Mouse (Mus musculus) heart, adult 18-20 months (tissue): ENCODE results near the gene Ets1. TPM values are rescaled to one million over a fixed set of nuclear protein-coding genes. Genes with fewer than 3 reads are reported as not detected.

Experiments
- DNase-seq, 2 experiments: peaks; one replicate each; pipeline ENCODE4 v3.0.0; 2021 to 2022; ENCODE audit warnings: mixed read lengths in 1 of 2
- total RNA-seq, 2 experiments: library from RNA; stranded (reverse); gene quantifications; 2 replicates each; pipeline ENCODE4 v1.2.3; 2021

The Ets1 gene
- total RNA-seq, 2 experiments from 2014 or later: 35.3 to 36.9 TPM

GRCm38 (mm10) chr9:32616516-32617429, 19.2 kb upstream of the Ets1 start:
- DNase-seq: no peak

- peak in 1 of 2 experiments; percentile 27 for DNase-seq
Measured at GRCm38 (mm10) chr9:32617430-32617768, 18.6 kb upstream of the Ets1 start.

GRCm38 (mm10) chr9:32618544-32619120, 17.4 kb upstream of the Ets1 start:
- DNase-seq: peak in 1 of 2 experiments; percentile 64

DNA sequence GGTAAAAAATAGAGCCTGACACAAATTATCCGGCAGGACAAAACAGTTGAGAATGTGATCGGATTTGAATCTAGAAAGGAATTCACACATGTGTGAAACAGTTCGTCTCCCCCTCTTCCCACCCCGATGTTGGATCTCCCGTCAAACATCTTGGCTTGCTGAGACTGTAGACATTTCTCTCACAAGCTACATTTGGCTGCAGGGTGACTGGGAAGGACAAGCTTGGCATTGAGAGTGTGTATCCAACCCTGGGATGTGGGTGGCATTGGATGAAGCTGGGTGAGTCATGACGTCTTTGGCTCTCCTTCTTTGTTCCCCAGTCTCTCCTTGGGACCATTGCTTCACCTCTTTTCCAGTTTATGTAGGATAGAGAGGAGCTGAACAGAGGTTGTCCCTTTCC, 16.4 kb upstream of the Ets1 start:
- no peak for DNase-seq

DNA sequence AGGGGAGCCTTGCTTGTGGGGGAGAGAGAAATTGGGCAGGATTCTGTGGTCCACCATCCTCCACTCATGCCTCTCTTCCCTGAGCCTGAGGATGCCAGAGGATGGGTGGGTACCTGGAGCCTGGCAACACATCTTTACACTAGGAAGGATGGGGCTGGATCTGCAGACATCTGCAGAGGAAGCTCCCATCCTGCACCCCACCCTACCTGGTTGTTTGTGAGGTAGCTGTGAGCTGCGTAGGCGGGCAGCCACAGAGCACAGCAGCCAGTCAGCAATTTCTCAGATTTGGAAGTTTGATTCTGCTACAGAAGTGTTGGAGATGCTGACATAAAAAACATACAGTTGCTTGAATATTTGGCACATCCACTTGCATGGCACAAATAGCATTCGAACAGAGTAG, 15.6 kb upstream of the Ets1 start:
- DNase-seq: no peak

DNA sequence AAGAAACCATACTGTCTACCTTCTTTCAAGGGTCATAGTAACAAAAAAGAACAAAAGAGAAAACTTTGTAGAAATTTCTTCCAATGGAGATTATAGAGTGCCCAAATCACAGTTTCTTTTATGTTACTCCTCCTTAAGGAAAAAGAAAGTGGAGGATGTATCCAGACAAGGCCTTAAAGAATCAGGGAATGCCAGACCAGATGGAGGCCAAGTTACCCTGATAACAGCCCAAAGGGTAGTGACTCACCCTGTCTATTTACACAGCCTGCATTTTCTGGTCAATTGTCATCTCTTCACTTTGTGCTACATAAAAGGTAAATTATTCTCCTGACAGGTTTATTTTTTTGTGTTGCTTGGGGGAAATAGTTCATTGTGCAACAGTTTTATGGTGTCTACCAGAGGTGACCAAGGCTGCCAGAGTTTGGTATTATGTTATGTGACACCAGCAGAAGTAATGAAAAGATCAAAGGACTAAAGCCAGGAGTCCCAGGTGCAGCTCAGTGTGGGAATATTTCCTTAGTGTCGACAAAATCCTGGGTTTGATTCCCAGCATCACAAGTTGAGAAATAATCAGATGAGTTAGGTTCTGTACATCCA, 6.5 kb upstream of the Ets1 start:
- no peak for DNase-seq

- no peak for DNase-seq
Measured at GRCm38 (mm10) chr9:32631341-32631740, 4.7 kb upstream of the Ets1 start.

- no peak for DNase-seq
Measured at GRCm38 (mm10) chr9:32632237-32632636, 3.8 kb upstream of the Ets1 start.

- no peak for DNase-seq
Measured at GRCm38 (mm10) chr9:32644981-32645380, 9.0 kb downstream of the Ets1 start.

DNA sequence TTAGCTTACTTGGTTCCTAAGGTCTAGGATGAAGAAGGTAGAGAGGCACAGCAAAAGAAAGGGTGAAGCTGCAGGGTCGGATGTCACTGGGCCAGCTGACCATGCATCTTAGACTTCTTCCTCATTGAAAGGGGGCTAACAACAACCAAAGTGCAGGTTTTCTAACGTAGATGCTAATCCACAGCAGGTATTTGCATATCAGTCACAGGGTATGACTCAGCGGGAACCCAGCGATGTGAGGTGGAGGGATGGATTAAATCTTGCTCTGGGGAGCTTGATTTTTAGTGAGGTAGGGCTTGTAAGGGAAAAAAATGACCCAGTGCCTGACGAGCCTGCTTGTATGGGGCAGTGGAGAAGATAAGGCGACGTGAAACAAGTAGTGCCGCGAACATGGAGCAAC, 9.5 kb downstream of the Ets1 start:
- no peak for DNase-seq

DNA sequence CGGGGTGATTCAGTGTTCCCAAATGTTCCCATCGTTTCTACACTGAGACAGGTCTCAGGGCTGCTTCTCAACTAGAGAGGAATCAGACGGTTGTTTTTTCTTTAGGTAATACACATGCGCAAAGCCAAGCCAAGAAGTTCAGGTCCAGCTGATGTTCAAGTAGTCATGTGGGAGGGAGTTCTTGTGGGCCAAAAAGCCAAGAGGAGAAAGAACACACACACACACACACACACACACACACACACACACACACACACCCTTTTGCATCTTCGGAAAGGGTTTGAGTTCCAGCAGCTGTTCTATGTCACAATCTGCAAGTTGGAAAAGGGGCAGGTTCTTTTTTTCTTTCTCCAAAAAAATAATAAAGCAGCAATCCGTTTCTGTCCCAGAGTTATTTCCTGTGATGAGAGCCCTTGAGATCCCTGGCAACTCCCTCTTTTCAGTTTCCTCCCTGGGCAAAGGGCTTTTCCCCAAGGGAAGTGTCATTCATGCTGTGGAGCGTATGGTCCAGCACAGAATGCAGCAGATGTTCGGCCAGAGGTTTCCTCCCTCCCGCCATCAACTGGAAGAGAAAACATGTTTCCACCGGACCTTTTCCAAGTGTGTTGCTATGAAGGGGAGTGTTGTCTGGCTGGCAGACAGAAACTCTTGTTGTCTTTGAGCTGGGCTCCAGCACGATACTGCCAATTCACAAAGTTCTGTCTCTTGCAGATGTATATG, 10.7 kb downstream of the Ets1 start:
- DNase-seq: peak; percentile 83 to 92

DNA sequence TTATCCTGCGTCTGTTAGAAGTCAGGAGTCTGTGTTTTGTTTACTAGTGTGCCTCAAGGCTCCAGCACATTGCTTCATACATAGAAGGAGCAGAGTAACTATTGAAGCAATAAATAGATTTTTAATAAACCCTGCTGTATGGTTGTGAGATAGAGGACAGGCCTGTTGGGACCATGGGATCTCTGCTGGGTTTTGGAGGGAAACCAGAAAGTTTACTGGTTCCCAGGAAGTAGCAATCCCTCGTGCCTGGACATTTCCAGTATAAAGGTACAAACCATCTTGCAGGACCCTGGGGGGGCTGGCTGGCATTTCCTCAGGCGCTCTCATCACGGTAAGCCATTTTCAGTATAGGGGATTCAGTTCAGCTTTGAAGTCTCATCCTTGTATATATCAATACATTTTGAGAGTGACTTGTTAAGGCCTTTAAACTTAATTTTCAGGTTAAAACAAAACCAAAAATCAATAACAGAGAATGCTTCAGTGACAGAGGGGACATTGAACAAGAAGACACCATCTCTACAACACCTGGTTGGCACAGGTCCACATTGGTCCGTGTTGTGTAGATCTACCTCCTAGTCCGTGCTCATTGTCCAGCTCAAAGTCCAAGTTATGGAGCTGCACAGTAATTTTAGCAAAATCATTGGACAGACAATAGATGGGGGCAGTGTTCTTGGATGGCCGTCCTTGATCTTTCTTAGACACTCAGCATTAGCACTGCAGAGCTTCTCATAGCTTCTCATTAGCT, 11.7 kb downstream of the Ets1 start:
- DNase-seq: peak in 1 of 2 experiments; percentile 42

- no peak for DNase-seq
Measured at GRCm38 (mm10) chr9:32648286-32648685, 12.3 kb downstream of the Ets1 start.

DNA sequence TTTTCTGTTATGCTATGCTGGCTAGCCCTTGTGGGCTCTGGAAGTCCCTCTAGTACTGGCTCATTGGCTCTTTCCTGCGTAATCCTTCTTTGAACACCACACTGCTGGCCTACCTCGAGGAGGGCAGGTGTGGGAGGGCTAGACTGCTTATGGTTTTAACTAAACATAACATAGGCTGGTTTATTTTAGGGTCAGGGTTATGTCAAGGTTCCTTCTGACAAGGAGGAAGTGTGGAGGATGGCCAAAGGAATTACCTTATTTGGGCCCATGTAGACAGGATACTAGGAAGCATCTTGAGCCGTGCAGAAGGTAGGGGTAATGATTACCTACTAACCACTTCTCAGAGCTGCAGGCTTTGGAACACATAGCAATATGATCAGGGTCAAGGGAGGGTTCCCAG, 14.7 kb downstream of the Ets1 start:
- DNase-seq: no peak

DNA sequence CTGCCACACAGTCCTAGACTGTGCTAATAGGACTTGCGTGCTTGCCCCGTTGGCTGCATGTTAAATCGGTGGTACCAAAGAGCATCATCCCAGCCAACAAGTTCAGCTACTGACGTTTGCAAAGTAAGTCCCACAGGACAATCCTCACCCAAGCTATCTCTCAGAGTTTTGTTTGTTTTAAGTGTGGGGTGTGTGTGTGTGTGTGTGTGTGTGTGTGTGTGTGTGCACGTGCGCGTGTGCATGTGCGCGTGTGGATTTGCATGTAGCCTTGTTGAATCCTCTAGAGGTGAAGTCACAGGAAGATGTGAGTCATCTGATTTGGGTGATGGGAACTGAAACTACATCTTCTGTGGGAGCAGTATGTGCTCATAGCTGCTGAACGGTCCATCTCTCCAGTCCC, 16.1 kb downstream of the Ets1 start:
- DNase-seq: no peak

GRCm38 (mm10) chr9:32654305-32654704, 18.3 kb downstream of the Ets1 start:
- no peak for DNase-seq

DNA sequence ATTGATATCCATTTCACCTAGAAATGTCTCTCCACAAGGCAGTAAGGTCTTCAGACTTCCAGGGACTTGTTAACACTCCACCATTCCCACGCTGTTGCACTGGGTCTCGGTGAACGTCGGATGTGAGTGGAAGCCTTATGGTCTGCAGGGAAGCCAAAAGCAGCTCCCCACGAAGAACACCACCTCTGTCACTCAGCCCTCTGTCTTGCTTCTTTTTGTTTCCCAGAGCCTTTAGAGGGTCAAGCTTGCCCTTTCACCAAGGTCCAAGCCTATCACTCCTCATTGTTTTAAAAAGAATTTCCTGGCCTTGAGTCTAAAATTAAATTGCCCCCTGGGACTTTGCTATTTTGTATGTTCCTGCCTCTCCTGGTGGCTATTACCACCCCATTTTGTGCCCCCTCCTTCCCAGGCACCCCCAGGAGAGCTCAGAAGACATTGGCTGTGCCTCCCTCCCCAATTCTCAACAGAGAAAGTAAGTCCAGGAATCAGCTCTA, 20.4 kb downstream of the Ets1 start:
- peak in 1 of 2 experiments; percentile 43 for DNase-seq

DNA sequence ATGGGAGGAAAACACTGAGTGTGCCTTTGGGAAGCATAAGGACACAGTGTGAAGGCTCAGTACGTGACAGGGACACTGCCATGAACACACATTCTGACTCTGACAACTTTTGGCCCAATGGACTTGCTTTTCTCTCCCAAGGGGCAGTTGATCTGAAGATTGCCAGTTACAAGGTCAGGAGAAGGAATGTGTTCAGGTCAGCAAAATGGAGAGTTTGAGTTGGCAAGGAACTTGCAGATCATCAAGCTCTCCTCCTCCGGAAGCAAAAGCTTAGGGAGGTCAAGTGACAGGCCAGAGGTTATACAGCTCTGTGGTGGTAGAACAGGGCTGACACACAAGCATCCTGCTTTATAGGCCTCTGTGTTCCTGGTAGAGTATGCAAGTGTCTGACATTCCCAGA, 21.1 kb downstream of the Ets1 start:
- DNase-seq: peak; percentile 50 to 57

DNA sequence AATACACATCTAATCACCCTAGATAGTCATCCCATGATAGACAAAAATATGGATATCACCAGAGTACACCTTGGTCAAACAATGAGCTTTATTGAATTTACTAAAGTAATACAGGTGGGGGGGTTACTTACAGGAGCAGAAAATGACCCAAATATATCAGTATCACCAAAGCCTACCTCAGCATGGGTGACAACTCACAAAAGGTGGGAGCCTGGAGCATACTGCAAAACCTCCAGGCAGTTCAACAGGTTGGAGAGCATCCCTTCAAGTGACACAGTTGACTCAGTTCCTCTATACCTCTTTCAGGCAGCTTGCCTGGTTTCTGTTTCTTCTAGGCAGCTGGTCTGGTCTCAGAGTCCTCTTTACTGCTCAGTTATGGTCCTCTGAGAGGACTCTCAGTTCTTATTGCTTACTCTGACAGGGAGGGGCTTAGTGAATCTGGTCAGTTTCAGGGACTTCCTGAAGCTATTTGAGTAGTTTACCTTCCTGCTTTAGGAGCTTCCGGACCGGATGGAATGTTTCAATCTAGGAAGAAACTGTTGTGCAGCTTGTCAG, 24.5 kb downstream of the Ets1 start:
- no peak for DNase-seq

- DNase-seq: no peak
Measured at GRCm38 (mm10) chr9:32661071-32661470, 25.1 kb downstream of the Ets1 start.

DNA sequence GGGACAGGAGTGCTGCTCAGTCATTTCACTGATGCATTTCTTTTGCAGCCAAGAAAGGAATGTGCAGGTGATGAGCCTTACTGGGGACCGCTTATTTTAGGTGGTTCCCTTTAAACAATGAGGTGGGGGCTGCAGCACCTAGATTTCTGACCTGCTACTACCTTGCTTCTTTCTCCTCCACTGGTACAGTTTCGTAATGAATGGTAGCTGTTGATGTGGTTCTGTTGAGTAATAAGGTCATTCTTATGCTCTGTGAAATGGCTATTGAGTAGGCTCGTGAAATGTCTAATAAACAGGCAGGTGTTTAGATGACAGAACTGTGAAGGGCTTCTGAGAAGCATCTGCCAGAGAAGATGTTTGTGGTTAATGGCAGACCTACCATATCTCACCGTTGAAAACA, 25.5 kb downstream of the Ets1 start:
- no peak for DNase-seq
